Mouse (Mus musculus) spleen, adult 2 months (tissue): ENCODE results near the gene Zfr.

Source experiments
- CTCF ChIP-seq: fragments of 200-500 bp; IDR thresholded peaks from 2 replicates; pipeline ENCODE4 v1.5.1; 2011; ENCODE audit warnings: mild to moderate bottlenecking, inconsistent platforms; ENCODE audit not compliant: insufficient read depth, insufficient read length, insufficient replicate concordance; ENCODE audit errors: extremely low read depth
- POLR2A ChIP-seq: fragments of 200-500 bp; IDR thresholded peaks from 2 replicates; pipeline ENCODE4 v1.6.1; 2011; ENCODE audit warnings: low read depth, low read length, inconsistent platforms

- TF ChIP-seq POLR2A = no peak
- no peak for TF ChIP-seq CTCF
Measured at GRCm38 (mm10) chr15:12233021-12233420, 115.4 kb downstream of the Zfr start.
